Mouse (Mus musculus) hindbrain, embryonic 16.5 days (tissue): ENCODE data around the gene Chd5. TPM values are rescaled to one million over a fixed set of nuclear protein-coding genes. Genes with fewer than 3 reads are reported as not detected.

Source experiments
- ATAC-seq: fragments of 200-750 bp; cut with Nextera tagmentation; 2 replicates; pipeline ENCODE4 v1.8.0; 2017; ENCODE audit warnings: moderate TSS enrichment, moderate library complexity
- H3K27ac ChIP-seq: fragments of 300-500 bp; sonication (generic); 2 replicates; pipeline ENCODE4 v1.5.1; 2014; ENCODE audit warnings: low read depth, mild to moderate bottlenecking, control low read depth, low read length, moderate library complexity
- H3K27me3 ChIP-seq: fragments of 300-500 bp; sonication (generic); replicated peaks from 2 replicates; pipeline ENCODE4 v1.6.1; 2014; ENCODE audit warnings: low read length; ENCODE audit not compliant: control insufficient read depth, insufficient read depth
- H3K36me3 ChIP-seq: fragments of 300-500 bp; sonication (generic); 2 replicates; pipeline ENCODE4 v1.6.1; 2014; ENCODE audit warnings: mild to moderate bottlenecking, low read length, moderate library complexity, mixed read lengths; ENCODE audit not compliant: control insufficient read depth, insufficient read depth
- H3K4me1 ChIP-seq: fragments of 300-500 bp; sonication (generic); 2 replicates; pipeline ENCODE4 v1.6.1; 2014; ENCODE audit warnings: low read depth, low read length; ENCODE audit not compliant: control insufficient read depth, insufficient read depth
- H3K4me2 ChIP-seq: fragments of 300-500 bp; sonication (generic); 2 replicates; pipeline ENCODE4 v1.6.1; 2014; ENCODE audit warnings: mild to moderate bottlenecking, low read length, control low read depth, moderate library complexity
- H3K4me3 ChIP-seq: fragments of 300-500 bp; sonication (generic); 2 replicates; pipeline ENCODE4 v1.5.1; 2014; ENCODE audit warnings: mild to moderate bottlenecking, low read length, control low read depth, moderate library complexity
- H3K9ac ChIP-seq: fragments of 300-500 bp; sonication (generic); 2 replicates; pipeline ENCODE4 v1.6.1; 2014; ENCODE audit warnings: low read depth, mild to moderate bottlenecking, control low read depth, low read length, moderate library complexity
- H3K9me3 ChIP-seq: fragments of 300-500 bp; sonication (generic); 2 replicates; pipeline ENCODE4 v1.6.1; 2014; ENCODE audit warnings: mild to moderate bottlenecking, low read length, moderate library complexity; ENCODE audit not compliant: control insufficient read depth
- WGBS: fragments of 180-500 bp; shearing (Covaris S2); extraction: QIAGEN DNeasy Blood & Tissue Kit; methylation state at CpG from one replicate; pipeline ENCODE4 v1.1.7; 2014; 5-methylcytosine and 5-hydroxymethylcytosine counted together
- polyA plus RNA-seq: library from polyadenylated mRNA; unstranded; fragments of >200 nt; fragmentation: Nextera tagmentation; extraction: Ambion mirVana; gene quantifications from 2 replicates; pipeline ENCODE4 v1.2.1, GENCODE M21; 2015

The Chd5 gene
- polyA plus RNA-seq, 1 experiment from 2014 or later = 46.7 TPM

DNA sequence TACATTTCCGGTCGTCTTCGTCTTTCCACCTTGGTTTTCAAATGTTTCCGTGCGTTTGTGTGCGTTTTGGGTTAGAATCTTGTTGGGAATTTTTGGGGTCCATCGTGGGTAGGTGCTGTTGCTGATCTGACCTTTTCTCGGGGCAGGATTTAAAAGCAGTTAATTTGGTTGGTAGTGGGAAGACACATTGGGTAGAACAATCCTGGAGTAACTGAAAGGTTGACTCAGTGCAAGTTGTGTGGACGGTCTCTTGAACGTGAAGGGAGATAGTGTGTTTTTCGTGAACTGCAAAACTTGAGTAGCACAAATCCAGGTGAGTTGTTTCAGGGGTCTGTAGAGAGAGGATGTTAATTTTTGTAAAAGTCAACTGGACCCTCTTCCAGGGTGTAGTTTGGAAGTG lies 11.9 kb upstream of the Chd5 start:
- Histone ChIP-seq H3K36me3 (peaks cover 13% of the 10 kb centered on the region), H3K9me3 (no peaks in the 10 kb centered on the region), H3K4me1 (peaks cover 15% of the 10 kb centered on the region), H3K4me2 (peak overlapping the region; percentile 86), H3K27ac (no peak overlapping the region), H3K4me3 (peak overlapping the region; percentile 93), H3K9ac (peak overlapping the region; percentile 95), H3K27me3 (0 out of 2 replicates have a peak, but pooled peaks cover 2% of the 10 kb centered on the region)
- no peak for ATAC-seq
- WGBS = 4% methylated on average over 11 of the region's 11 CpGs

DNA sequence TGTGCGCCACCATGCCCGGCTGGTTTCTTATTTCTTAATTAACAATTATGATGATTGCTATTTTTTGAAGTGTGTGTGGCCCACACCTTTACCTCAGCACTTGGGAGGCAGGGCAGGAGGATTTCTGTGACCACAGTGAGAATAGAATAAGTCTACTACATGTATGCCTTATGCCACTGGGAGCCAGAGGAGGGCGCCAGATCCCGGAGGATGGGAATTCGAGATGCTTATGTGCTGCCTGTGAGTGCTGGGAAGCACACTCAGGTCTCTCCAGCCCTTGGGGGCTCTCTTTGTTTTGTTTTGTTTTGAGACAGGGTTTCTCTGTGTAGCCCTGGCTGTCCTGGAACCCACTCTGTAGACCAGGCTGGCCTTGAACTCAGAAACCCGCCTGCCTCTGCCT lies 9.8 kb upstream of the Chd5 start:
- WGBS = 80% methylated on average over 6 of the region's 6 CpGs
- no peak overlapping the region for H3K9ac ChIP-seq

DNA sequence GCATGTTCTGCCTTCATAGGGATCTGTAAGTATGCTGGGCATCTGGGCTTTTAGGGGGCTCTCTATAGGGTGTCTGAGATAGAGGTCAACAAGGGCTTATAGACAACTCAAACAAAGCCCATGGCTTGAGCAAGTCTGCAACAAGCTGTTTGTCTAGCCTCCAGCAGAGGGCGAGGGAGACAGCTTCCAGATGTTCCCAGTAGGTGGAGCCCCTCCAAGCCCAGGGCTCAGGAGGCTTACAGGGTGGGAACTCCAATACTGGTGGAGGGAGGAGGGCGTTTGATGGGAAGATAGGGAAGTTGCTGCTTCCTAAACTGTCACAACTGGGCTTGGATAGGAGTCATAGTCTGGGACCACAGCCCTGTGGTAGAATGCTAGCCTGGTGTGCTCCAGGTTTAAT lies 5.5 kb upstream of the Chd5 start:
- 33% methylated on average over 2 of the region's 2 CpGs for WGBS
- no peaks in the 10 kb centered on the region; the same call in 1 of the 2 replicates for H3K4me1 ChIP-seq
- no peak overlapping the region for H3K27ac ChIP-seq
- no peaks in the 10 kb centered on the region for H3K9me3 ChIP-seq
- H3K36me3 ChIP-seq = peaks cover 35% of the 10 kb centered on the region
- no peak overlapping the region for H3K9ac ChIP-seq
- no peaks in the 10 kb centered on the region for H3K27me3 ChIP-seq
- ATAC-seq = peak; percentile 71
- H3K4me3 ChIP-seq = no peak overlapping the region
- H3K4me2 ChIP-seq = no peak overlapping the region

More for the DNA sequence above, 9.8 kb upstream of the Chd5 start:
- Histone ChIP-seq H3K36me3 (peaks cover 25% of the 10 kb centered on the region), H3K9me3 (no peaks in the 10 kb centered on the region), H3K27ac (no peak overlapping the region), H3K4me3 (no peak overlapping the region), H3K4me1 (peaks cover 15% of the 10 kb centered on the region), H3K4me2 (no peak overlapping the region), H3K27me3 (no peaks in the 10 kb centered on the region)
- no peak for ATAC-seq

DNA sequence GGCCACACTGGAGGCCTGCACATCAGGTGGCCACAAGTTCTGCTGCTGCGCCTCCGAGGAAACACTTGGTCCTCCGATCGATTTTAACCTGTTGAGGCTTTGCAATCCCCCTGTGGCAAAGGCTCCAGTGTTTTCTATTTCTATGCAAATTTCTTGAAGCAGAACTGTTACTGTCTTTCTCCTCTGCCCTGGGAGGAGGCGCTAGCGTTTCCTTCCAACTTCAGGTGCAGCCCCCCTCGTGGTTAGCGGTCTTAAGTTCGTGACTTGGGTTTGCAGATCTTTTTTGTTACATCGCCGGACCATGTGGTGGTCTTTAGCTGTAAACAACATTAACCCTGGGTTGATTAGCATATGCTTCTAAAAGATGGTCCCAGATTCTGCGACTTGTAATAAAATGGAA lies 4.9 kb upstream of the Chd5 start:
- ATAC-seq = no peak
- H3K36me3 ChIP-seq = peaks cover 35% of the 10 kb centered on the region
- 90% methylated on average over 12 of the region's 12 CpGs for WGBS

DNA sequence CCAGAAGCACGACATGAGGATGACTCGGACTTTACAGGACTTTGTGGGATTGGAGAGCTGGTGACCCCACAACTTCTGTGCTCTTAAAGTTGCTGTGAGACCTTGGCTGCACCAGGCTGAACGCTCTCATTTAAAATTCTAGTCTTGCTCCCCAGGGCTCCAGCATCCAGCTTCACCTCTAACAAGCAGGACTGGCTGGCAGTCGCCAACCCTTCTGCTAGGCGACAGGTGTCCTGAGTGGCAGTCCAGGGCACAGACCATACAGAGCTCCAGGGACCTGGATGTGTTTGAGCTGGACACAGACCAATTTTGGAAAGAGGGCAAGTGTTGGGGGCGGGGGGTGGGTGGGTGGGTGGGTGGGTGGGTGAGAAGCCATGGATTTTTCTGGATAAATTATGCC lies 679 bp upstream of the Chd5 start:
- H3K27me3 ChIP-seq = no peaks in the 10 kb centered on the region
- no peak for ATAC-seq
- peaks cover 24% of the 10 kb centered on the region for H3K4me1 ChIP-seq
- no peak overlapping the region for H3K27ac ChIP-seq
- H3K4me3 ChIP-seq = no peak overlapping the region
- no peak overlapping the region for H3K4me2 ChIP-seq
- no peaks in the 10 kb centered on the region for H3K9me3 ChIP-seq
- no peak overlapping the region for H3K9ac ChIP-seq
- WGBS = 25% methylated on average over 6 of the region's 6 CpGs
- peaks cover 16% of the 10 kb centered on the region for H3K36me3 ChIP-seq

More for the DNA sequence above, 4.9 kb upstream of the Chd5 start:
- no peaks in the 10 kb centered on the region for H3K27me3 ChIP-seq
- no peak overlapping the region for H3K27ac ChIP-seq
- H3K4me3 ChIP-seq = no peak overlapping the region
- no peaks in the 10 kb centered on the region for H3K9me3 ChIP-seq
- no peak overlapping the region for H3K9ac ChIP-seq
- H3K4me1 ChIP-seq = peaks cover 2% of the 10 kb centered on the region; the same call in 1 of the 2 replicates
- H3K4me2 ChIP-seq = no peak overlapping the region

DNA sequence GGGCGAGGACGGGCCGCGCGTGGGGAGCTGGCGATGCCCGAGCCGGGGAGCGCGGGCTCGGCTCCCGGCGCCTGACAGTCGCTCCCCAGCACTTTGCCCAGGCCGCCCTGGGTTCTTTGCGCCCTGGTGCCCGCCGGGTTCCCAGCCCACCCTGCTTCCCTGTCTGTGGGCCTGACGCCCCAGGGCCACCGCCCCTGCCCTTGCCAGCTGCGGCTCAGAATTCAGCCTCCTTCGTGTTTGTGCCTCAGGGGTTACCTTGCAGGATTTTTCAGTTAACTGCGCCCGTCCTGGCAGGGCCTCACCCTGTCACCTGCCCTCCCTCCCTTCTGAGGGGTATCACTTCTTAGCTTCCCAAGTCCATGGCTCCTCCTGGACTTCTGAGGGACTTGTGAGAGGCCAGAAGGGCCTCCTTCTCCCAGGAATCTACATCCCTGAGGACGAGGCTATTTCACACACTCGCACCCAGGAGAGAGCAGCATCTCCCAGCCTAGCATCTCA lies 891 bp downstream of the Chd5 start:
- Histone ChIP-seq H3K4me2 (peak overlapping the region; percentile 72), H3K27ac (peak overlapping the region; percentile 80), H3K4me1 (peaks cover 28% of the 10 kb centered on the region), H3K27me3 (no peaks in the 10 kb centered on the region), H3K9me3 (no peaks in the 10 kb centered on the region), H3K36me3 (peaks cover 5% of the 10 kb centered on the region), H3K9ac (peak overlapping the region; percentile 94), H3K4me3 (peak overlapping the region; percentile 76)
- peak; percentile 2; the same call in 1 of the 2 replicates for ATAC-seq
- WGBS = 1% methylated on average over 20 of the region's 26 CpGs

DNA sequence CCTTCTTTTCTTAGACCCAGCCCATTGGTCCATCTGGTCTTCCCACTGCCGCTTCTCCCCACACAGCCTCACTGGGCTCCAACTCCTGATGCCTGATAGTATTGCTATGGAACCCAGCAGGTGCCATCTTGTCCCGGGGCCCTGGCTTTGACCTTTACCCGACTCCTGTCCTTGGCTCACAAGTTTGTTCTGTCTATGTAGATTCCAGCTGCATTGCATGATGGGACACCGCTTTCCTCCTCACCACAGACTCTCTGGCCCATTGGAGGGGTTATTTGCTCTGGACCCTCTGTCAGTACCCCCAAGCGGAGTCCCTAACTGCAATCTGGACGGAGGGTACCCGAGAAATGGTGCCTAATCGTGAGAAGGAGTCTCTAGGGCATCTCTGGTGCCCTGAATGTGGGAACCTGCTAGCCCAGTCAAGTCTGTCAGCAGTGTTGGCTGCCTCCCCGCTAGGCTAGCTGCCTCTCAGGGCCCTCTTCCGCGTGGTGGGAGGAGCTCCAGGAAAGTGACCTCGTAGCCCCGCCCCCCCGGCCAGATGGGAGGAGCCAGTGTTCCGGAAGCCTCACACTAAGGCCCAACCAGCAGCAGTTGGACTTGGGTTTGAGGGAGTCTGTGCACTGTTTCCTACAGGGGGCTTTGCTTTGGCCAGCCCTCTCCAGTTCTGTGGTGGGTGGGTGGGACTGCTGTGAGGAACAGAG lies 2.3 kb downstream of the Chd5 start:
- Histone ChIP-seq H3K36me3 (no peaks in the 10 kb centered on the region), H3K9me3 (no peaks in the 10 kb centered on the region), H3K4me2 (peak overlapping the region; percentile 72), H3K9ac (no peak overlapping the region; the same call in 1 of the 2 replicates), H3K4me1 (peaks cover 31% of the 10 kb centered on the region), H3K27me3 (no peaks in the 10 kb centered on the region), H3K4me3 (peak overlapping the region; percentile 6; the same call in 1 of the 2 replicates), H3K27ac (no peak overlapping the region)
- ATAC-seq = no peak
- 32% methylated on average over 15 of the region's 15 CpGs for WGBS

DNA sequence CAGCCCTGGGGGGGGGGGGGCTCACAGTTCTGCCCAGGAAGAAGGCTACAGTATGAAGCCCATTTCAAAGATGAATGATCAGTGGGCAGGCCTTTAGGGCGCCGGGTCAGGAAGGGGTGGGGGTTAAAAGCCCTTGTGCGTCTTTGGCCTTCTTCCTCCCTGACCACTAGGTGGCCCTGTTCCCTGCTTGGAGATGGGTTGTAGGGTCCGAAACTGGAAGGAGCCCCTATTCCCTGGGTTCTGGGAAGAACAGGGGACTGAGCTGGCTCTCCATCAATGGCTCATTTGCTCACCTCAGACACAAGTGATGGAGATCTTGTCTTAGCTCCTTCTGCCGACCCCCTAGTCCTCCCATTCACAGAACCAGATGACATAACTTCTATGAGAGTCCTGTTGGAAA lies 4.8 kb downstream of the Chd5 start:
- no peak for ATAC-seq
- WGBS = 11% methylated on average over 5 of the region's 5 CpGs
- Histone ChIP-seq H3K9me3 (no peaks in the 10 kb centered on the region), H3K36me3 (no peaks in the 10 kb centered on the region), H3K4me3 (no peak overlapping the region), H3K27me3 (no peaks in the 10 kb centered on the region; the same call in 1 of the 2 replicates), H3K27ac (no peak overlapping the region), H3K9ac (no peak overlapping the region), H3K4me2 (peak overlapping the region; percentile 10; the same call in 1 of the 2 replicates), H3K4me1 (peaks cover 29% of the 10 kb centered on the region)

DNA sequence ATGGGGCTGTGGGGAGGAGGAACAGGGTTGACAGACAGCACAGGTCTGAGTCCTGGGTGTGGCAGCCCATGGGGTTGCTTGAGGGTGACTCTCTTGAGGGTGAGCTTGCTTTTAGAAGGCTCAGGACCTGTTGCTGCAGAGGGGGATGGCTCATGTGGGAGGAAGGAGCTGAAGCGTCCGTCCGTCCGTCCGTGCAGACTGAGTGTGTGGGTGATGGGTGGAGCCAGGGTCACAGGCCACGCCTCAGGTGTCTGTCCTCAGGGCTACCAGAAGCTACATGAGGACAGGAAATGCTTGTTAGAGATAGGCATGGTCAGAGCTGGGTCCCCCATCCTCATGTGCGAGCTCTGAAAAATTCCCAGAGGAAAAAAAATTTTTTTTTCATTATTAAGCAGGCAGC lies 6.2 kb downstream of the Chd5 start:
- WGBS = 61% methylated on average over 7 of the region's 7 CpGs

More for the DNA sequence above, 6.2 kb downstream of the Chd5 start:
- H3K4me3 ChIP-seq = no peak overlapping the region
- no peak for ATAC-seq
- no peaks in the 10 kb centered on the region; the same call in 1 of the 2 replicates for H3K27me3 ChIP-seq
- no peak overlapping the region for H3K4me2 ChIP-seq
- H3K4me1 ChIP-seq = peaks cover 35% of the 10 kb centered on the region
- no peak overlapping the region for H3K27ac ChIP-seq
- no peaks in the 10 kb centered on the region for H3K36me3 ChIP-seq
- H3K9ac ChIP-seq = no peak overlapping the region
- H3K9me3 ChIP-seq = no peaks in the 10 kb centered on the region
